Mouse (Mus musculus) right cerebral cortex, postnatal 36 days (tissue): ENCODE results near the gene Csde1.

Source experiments
- DNase-seq, 2 experiments: peaks; one replicate each; pipeline ENCODE4 v3.0.0; 2022; ENCODE audit warnings: low spot score in 2 of 2, mixed read lengths in 1 of 2

The Csde1 gene

GRCm38 (mm10) chr3:103058207-103059157 lies 38.3 kb downstream of the Csde1 start, which contains the start of gene Nras:
Gene Nras (plus strand): TSS chr3:103058285.
- peak; percentile 88 for DNase-seq

- DNase-seq: no peak
These were observed 46.7 kb downstream of the Csde1 start for GRCm38 (mm10) chr3:103066927-103067326.

GRCm38 (mm10) chr3:103068971-103069370 lies 48.7 kb downstream of the Csde1 start:
- DNase-seq: no peak

- DNase-seq: no peak
These were observed 53.5 kb downstream of the Csde1 start, which contains the start of gene Ampd1 for GRCm38 (mm10) chr3:103073771-103074170. Gene Ampd1 (plus strand): TSS chr3:103074014.

- no peak for DNase-seq
These were observed 55.6 kb downstream of the Csde1 start for GRCm38 (mm10) chr3:103075871-103076270.

GRCm38 (mm10) chr3:103076476-103076875 lies 56.2 kb downstream of the Csde1 start:
- DNase-seq: no peak

- peak in 1 of 2 experiments; percentile 19 for DNase-seq
These were observed 59.1 kb downstream of the Csde1 start for GRCm38 (mm10) chr3:103079301-103079700.

GRCm38 (mm10) chr3:103081051-103081450 lies 60.8 kb downstream of the Csde1 start:
- DNase-seq: no peak

- no peak for DNase-seq
These were observed 61.7 kb downstream of the Csde1 start for GRCm38 (mm10) chr3:103081861-103082453.

GRCm38 (mm10) chr3:103082761-103083160 lies 62.5 kb downstream of the Csde1 start:
- DNase-seq: no peak

GRCm38 (mm10) chr3:103085986-103086385 lies 65.8 kb downstream of the Csde1 start:
- no peak for DNase-seq

GRCm38 (mm10) chr3:103091753-103092152 lies 71.5 kb downstream of the Csde1 start:
- no peak for DNase-seq

- no peak for DNase-seq
These were observed 78.4 kb downstream of the Csde1 start for GRCm38 (mm10) chr3:103098662-103099061.

GRCm38 (mm10) chr3:103099667-103100066 lies 79.4 kb downstream of the Csde1 start:
- DNase-seq: no peak

- DNase-seq: no peak
These were observed 80.5 kb downstream of the Csde1 start for GRCm38 (mm10) chr3:103100735-103101134.

GRCm38 (mm10) chr3:103101194-103101593 lies 81.0 kb downstream of the Csde1 start:
- no peak for DNase-seq

GRCm38 (mm10) chr3:103101909-103102308 lies 81.7 kb downstream of the Csde1 start:
- DNase-seq: no peak

- DNase-seq: peak; percentile 35 to 51
These were observed 82.5 kb downstream of the Csde1 start, which contains the start of gene Dennd2c for GRCm38 (mm10) chr3:103102454-103103390. Gene Dennd2c (plus strand): TSS chr3:103102604.
